Comparison of ENCODE assay signal across 24 mouse cellular contexts in the genomic region with DNA sequence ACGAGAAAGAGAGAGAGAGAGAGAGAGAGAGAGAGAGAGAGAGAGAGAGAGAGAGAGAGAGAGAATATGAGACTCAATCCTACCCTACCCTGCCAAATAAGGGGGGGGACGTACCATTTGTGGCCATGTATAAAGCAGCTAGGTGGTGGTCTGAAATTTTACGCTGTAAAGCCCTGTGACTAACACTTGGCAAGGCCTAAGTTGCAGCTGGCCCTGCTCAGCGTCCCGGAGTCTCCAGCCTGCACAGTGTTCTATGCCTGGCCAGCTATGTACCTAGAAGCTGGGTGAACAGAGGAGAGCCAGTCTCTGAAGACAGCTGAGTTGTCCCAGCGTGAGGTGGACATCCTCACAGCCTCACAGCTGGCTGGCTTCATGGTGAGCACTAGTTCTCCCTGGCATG. TPM values are rescaled to one million over a fixed set of nuclear protein-coding genes. Genes with fewer than 3 reads are reported as not detected.
A peak's percentile ranks its signal among the peaks of the same experiment; 100 is the strongest.
DNase-seq lines count a peak whose midpoint lies in the region; ATAC-seq and TF ChIP-seq lines count a peak whose summit lies in the region.
"Had no signal": no experiment of that assay in that cellular context is flagged by ENCODE, and none has a peak within 500 bp of the region (broad histone marks: within the 10 kb centered on the region; RNA-seq: fewer than 3 reads in every experiment).

No protein-coding gene starts in this region.

- H3K9ac ChIP-seq in limb, embryonic 12.5 days (replicated peaks), result no peak overlapping the region
- H3K9ac ChIP-seq in limb, embryonic 13.5 days, result no peak overlapping the region
- H3K9ac ChIP-seq in stomach, embryonic 16.5 days (ENCODE audit: low read length), result peak overlapping the region; percentile 52; the same call in 1 of the 2 replicates
- H3K9ac ChIP-seq in liver, postnatal 0 days (replicated peaks), result no peak overlapping the region
- H3K9ac ChIP-seq: heart, embryonic 12.5 days; hindbrain, embryonic 12.5 days; liver, embryonic 14.5 days; lung, embryonic 15.5 days had no signal

- peak; percentile 21; the same call in 1 of the 2 replicates for ATAC-seq in limb, embryonic 12.5 days (ENCODE audit: insufficient number of reproducible peaks, insufficient read depth, low FRiP score, low TSS enrichment, low read depth)
- ATAC-seq in limb, embryonic 13.5 days (ENCODE audit: low FRiP score, low read depth), result peak; percentile 78
- ATAC-seq in stomach, embryonic 16.5 days (ENCODE audit: insufficient read depth, low FRiP score), result peak; percentile 68; the same call in 1 of the 2 replicates
- ATAC-seq in liver, postnatal 0 days, result no peak
- ATAC-seq: forebrain, embryonic 16.5 days; midbrain, embryonic 16.5 days had no signal

- DNase-seq in gastrocnemius, postnatal 10 days, result peak; percentile 24
- no peak for DNase-seq in gastrocnemius, adult 8-10 months (ENCODE audit: low spot score in 2 of 2)
- DNase-seq in limb, embryonic 10.5 days (ENCODE audit: low spot score), result no peak
- no peak for DNase-seq in liver, postnatal 0 days
- DNase-seq in lung, postnatal 10 days, result no peak
- DNase-seq: adrenal gland, adult 2 months; cerebellum, adult 18-20 months; cerebellum, postnatal 25 days; heart, adult 18-20 months; kidney, adult 18-20 months; kidney, postnatal 4 days; layer of hippocampus, adult 9-11 months had no signal

- no peak overlapping the region for H3K4me3 ChIP-seq in limb, embryonic 12.5 days (replicated peaks)
- no peak overlapping the region for H3K4me3 ChIP-seq in limb, embryonic 10.5 days
- H3K4me3 ChIP-seq in limb, embryonic 13.5 days, result no peak overlapping the region
- H3K4me3 ChIP-seq in stomach, embryonic 16.5 days (replicated peaks; ENCODE audit: low read length), result no peak overlapping the region
- no peak overlapping the region for H3K4me3 ChIP-seq in liver, postnatal 0 days (ENCODE audit: low read depth, low read length)
- H3K4me3 ChIP-seq: heart, embryonic 12.5 days; hindbrain, embryonic 12.5 days; lung, embryonic 15.5 days had no signal

- H3K27me3 ChIP-seq in limb, embryonic 12.5 days, result no peaks in the 10 kb centered on the region
- no peaks in the 10 kb centered on the region for H3K27me3 ChIP-seq in limb, embryonic 10.5 days (ENCODE audit: low read depth, poor library complexity, severe bottlenecking)
- no peaks in the 10 kb centered on the region for H3K27me3 ChIP-seq in limb, embryonic 13.5 days
- H3K27me3 ChIP-seq in stomach, embryonic 16.5 days (ENCODE audit: control insufficient read depth, insufficient read depth, low read length), result no peaks in the 10 kb centered on the region
- H3K27me3 ChIP-seq in liver, postnatal 0 days (ENCODE audit: insufficient read depth, low read length), result no peaks in the 10 kb centered on the region
- H3K27me3 ChIP-seq: CH12.LX; heart, embryonic 12.5 days; hindbrain, embryonic 12.5 days; lung, embryonic 15.5 days had no signal

- 70% methylated on average over 6 of the region's 6 CpGs for WGBS in limb, embryonic 12.5 days
- 82% methylated on average over 6 of the region's 6 CpGs for WGBS in limb, embryonic 10.5 days
- 65% methylated on average over 6 of the region's 6 CpGs for WGBS in limb, embryonic 13.5 days
- 59% methylated on average over 6 of the region's 6 CpGs for WGBS in stomach, embryonic 16.5 days
- 81% methylated on average over 6 of the region's 6 CpGs for WGBS in liver, postnatal 0 days (ENCODE audit: insufficient replicate concordance)

- H3K4me1 ChIP-seq in limb, embryonic 12.5 days (replicated peaks), result peaks cover 18% of the 10 kb centered on the region
- H3K4me1 ChIP-seq in limb, embryonic 10.5 days, result peaks cover 40% of the 10 kb centered on the region
- peaks cover 18% of the 10 kb centered on the region for H3K4me1 ChIP-seq in limb, embryonic 13.5 days
- H3K4me1 ChIP-seq in stomach, embryonic 16.5 days (ENCODE audit: control insufficient read depth, insufficient read depth, low read length), result peaks cover 12% of the 10 kb centered on the region; the same call in 1 of the 2 replicates
- no peaks in the 10 kb centered on the region; the same call in none of the 2 replicates for H3K4me1 ChIP-seq in liver, postnatal 0 days (ENCODE audit: insufficient read depth)
- H3K4me1 ChIP-seq: hindbrain, embryonic 12.5 days had no signal

- H3K27ac ChIP-seq in limb, embryonic 12.5 days, result no peak overlapping the region
- no peak overlapping the region for H3K27ac ChIP-seq in limb, embryonic 10.5 days
- H3K27ac ChIP-seq in limb, embryonic 13.5 days, result no peak overlapping the region; the same call in 1 of the 2 replicates
- H3K27ac ChIP-seq in stomach, embryonic 16.5 days (ENCODE audit: low read length), result no peak overlapping the region
- H3K27ac ChIP-seq in liver, postnatal 0 days (ENCODE audit: low read depth), result no peak overlapping the region
- H3K27ac ChIP-seq: hindbrain, embryonic 12.5 days; liver, embryonic 14.5 days; lung, embryonic 15.5 days; macrophage had no signal

- TF ChIP-seq CTCF in liver, postnatal 0 days (IDR thresholded peaks at IDR 0.05; ENCODE audit: low read depth), result no peak

- TF ChIP-seq EP300 in liver, postnatal 0 days (IDR thresholded peaks at IDR 0.05; ENCODE audit: low read depth), result no peak

- H3K4me2 ChIP-seq in limb, embryonic 12.5 days, result no peak overlapping the region
- no peak overlapping the region for H3K4me2 ChIP-seq in limb, embryonic 13.5 days (replicated peaks)
- no peak overlapping the region for H3K4me2 ChIP-seq in stomach, embryonic 16.5 days (ENCODE audit: low read depth, low read length)
- no peak overlapping the region for H3K4me2 ChIP-seq in liver, postnatal 0 days (ENCODE audit: low read depth, low read length)
- H3K4me2 ChIP-seq: heart, embryonic 12.5 days; hindbrain, embryonic 12.5 days; lung, embryonic 15.5 days had no signal

- no peaks in the 10 kb centered on the region; the same call in 1 of the 2 replicates for H3K36me3 ChIP-seq in limb, embryonic 12.5 days
- 0 out of 2 replicates have a peak, but pooled peaks cover 3% of the 10 kb centered on the region for H3K36me3 ChIP-seq in limb, embryonic 10.5 days
- peaks cover 5% of the 10 kb centered on the region; the same call in 1 of the 2 replicates for H3K36me3 ChIP-seq in limb, embryonic 13.5 days
- 0 out of 2 replicates have a peak, but pooled peaks cover 5% of the 10 kb centered on the region for H3K36me3 ChIP-seq in stomach, embryonic 16.5 days (ENCODE audit: control insufficient read depth, insufficient read depth, low read length)
- no peaks in the 10 kb centered on the region for H3K36me3 ChIP-seq in liver, postnatal 0 days (replicated peaks; ENCODE audit: insufficient read depth, low read length)
- H3K36me3 ChIP-seq: heart, embryonic 12.5 days; lung, embryonic 15.5 days had no signal

- H3K9me3 ChIP-seq in limb, embryonic 12.5 days, result no peaks in the 10 kb centered on the region
- H3K9me3 ChIP-seq in limb, embryonic 10.5 days (replicated peaks), result no peaks in the 10 kb centered on the region
- H3K9me3 ChIP-seq in limb, embryonic 13.5 days, result no peaks in the 10 kb centered on the region
- no peaks in the 10 kb centered on the region for H3K9me3 ChIP-seq in stomach, embryonic 16.5 days (replicated peaks; ENCODE audit: control insufficient read depth, low read length)
- H3K9me3 ChIP-seq in liver, postnatal 0 days (ENCODE audit: low read length), result no peaks in the 10 kb centered on the region
- H3K9me3 ChIP-seq: G1E; heart, embryonic 12.5 days; hindbrain, embryonic 12.5 days; lung, embryonic 15.5 days had no signal

RNA-seq across cellular contexts. Expression of a gene that starts 57.8 kb away (rescaled TPM):
- total RNA-seq in gastrocnemius, postnatal 10 days (2021), result 10 to 100 TPM; 14.8 to 14.9 TPM
- 10 to 100 TPM; 12.2 to 15.4 (median 15.0) TPM for total RNA-seq in gastrocnemius, adult 8-10 months (2022)
- polyA plus RNA-seq in limb, embryonic 12.5 days (2016; fragmentation: Nextera tagmentation; extraction: Ambion mirVana), result 27.6 and 28.4 TPM in 2 replicates
- polyA plus RNA-seq in limb, embryonic 10.5 days (2016; fragmentation: Nextera tagmentation; extraction: Ambion mirVana), result 22.0 and 24.8 TPM in 2 replicates
- polyA plus RNA-seq in limb, embryonic 13.5 days (2015; fragmentation: Nextera tagmentation; extraction: Ambion mirVana), result 17.6 and 18.2 TPM in 2 replicates
- polyA plus RNA-seq in stomach, embryonic 16.5 days (2015; fragmentation: Nextera tagmentation; extraction: Ambion mirVana), result 8.8 and 9.5 TPM in 2 replicates
- polyA plus RNA-seq in liver, postnatal 0 days (2015; fragmentation: Nextera tagmentation; extraction: Ambion mirVana), result 6.2 and 6.3 TPM in 2 replicates
